Comparison of ENCODE assay signal across 11 mouse cellular contexts in the genomic region with DNA sequence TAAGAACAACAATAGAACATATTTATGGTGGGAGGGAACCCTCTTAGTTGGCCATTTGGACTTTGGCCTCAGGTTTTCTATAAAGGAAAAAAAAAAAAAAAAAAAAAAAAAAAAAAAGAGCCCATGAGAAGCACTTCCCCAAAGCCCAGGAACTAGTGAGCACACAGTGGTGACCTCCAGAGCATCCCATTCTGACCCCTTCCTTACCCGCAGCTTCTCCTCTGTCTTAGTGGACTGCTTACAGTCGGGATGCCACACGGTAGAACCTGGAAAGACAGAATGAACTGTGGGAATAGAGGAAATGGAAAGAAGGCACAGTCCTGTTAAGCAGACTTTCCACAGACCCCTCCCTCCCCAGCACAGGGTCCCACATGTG.
DNase-seq lines count a peak whose midpoint lies in the region; ATAC-seq and TF ChIP-seq lines count a peak whose summit lies in the region.
"Had no signal": no experiment of that assay in that cellular context is flagged by ENCODE, and none has a peak within 500 bp of the region (broad histone marks: within the 10 kb centered on the region; RNA-seq: fewer than 3 reads in every experiment).

No protein-coding gene starts in this region.

- H3K27ac ChIP-seq in heart, embryonic 14.5 days (replicated peaks in 1 of 2; ENCODE audit: control insufficient read depth in 1 of 2, insufficient read depth in 1 of 2, low read depth in 2 of 2, low read length in 2 of 2): peak overlapping the region; percentile 37 to 57; a peak in 2 of 4 replicates
- peak overlapping the region; percentile 40; the same call in 1 of the 2 replicates for H3K27ac ChIP-seq in lung, embryonic 16.5 days (ENCODE audit: low read length)
- H3K27ac ChIP-seq in olfactory bulb, adult 2 months (ENCODE audit: insufficient read depth, low read depth, low read length): peak overlapping the region; percentile 13; the same call in 1 of the 2 replicates
- H3K27ac ChIP-seq in midbrain, embryonic 11.5 days (ENCODE audit: low read depth, low read length): no peak overlapping the region
- H3K27ac ChIP-seq: hindbrain, embryonic 10.5 days; liver, embryonic 14.5 days had no signal

- no peaks in the 10 kb centered on the region for H3K27me3 ChIP-seq in heart, embryonic 14.5 days (ENCODE audit: control insufficient read depth, insufficient read depth, low read length)
- H3K27me3 ChIP-seq in lung, embryonic 16.5 days (ENCODE audit: control insufficient read depth, insufficient read depth, low read depth, low read length): no peaks in the 10 kb centered on the region
- no peaks in the 10 kb centered on the region for H3K27me3 ChIP-seq in midbrain, embryonic 11.5 days (ENCODE audit: control insufficient read depth, insufficient read depth, low read length)

- H3K9ac ChIP-seq in heart, embryonic 14.5 days (ENCODE audit: low read length): no peak overlapping the region
- H3K9ac ChIP-seq in lung, embryonic 16.5 days (ENCODE audit: low read length): no peak overlapping the region
- no peak overlapping the region for H3K9ac ChIP-seq in midbrain, embryonic 11.5 days (ENCODE audit: low read length)
- H3K9ac ChIP-seq: liver, embryonic 14.5 days had no signal

- H3K4me1 ChIP-seq in heart, embryonic 14.5 days (ENCODE audit: control insufficient read depth in 2 of 2, insufficient read depth in 2 of 2, low read length in 2 of 2): peaks cover 6 to 21% of the 10 kb centered on the region in 2 experiments; a peak in 3 of 4 replicates
- peaks cover 8% of the 10 kb centered on the region; the same call in 1 of the 2 replicates for H3K4me1 ChIP-seq in lung, embryonic 16.5 days (replicated peaks; ENCODE audit: control insufficient read depth, insufficient read depth, low read length)
- H3K4me1 ChIP-seq in olfactory bulb, adult 2 months (ENCODE audit: control insufficient read depth, insufficient read depth, low read length): peaks cover 41% of the 10 kb centered on the region
- H3K4me1 ChIP-seq in midbrain, embryonic 11.5 days (ENCODE audit: control insufficient read depth, insufficient read depth, low read length): peaks cover 16% of the 10 kb centered on the region

- H3K4me3 ChIP-seq in heart, embryonic 14.5 days (ENCODE audit: control insufficient read depth in 1 of 2, insufficient read depth in 1 of 2, low read depth in 1 of 2, low read length in 2 of 2): no peak overlapping the region
- H3K4me3 ChIP-seq in lung, embryonic 16.5 days (ENCODE audit: low read length): no peak overlapping the region
- H3K4me3 ChIP-seq in olfactory bulb, adult 2 months (ENCODE audit: insufficient read depth, low read depth, low read length): no peak overlapping the region
- H3K4me3 ChIP-seq in midbrain, embryonic 11.5 days (ENCODE audit: low read depth, low read length): no peak overlapping the region
- H3K4me3 ChIP-seq: hindbrain, embryonic 10.5 days had no signal

- H3K4me2 ChIP-seq in heart, embryonic 14.5 days (ENCODE audit: low read length): no peak overlapping the region
- no peak overlapping the region for H3K4me2 ChIP-seq in lung, embryonic 16.5 days (ENCODE audit: low read depth, low read length)
- H3K4me2 ChIP-seq in midbrain, embryonic 11.5 days: no peak overlapping the region

- no peak for TF ChIP-seq POLR2A in olfactory bulb, adult 2 months (IDR thresholded peaks at IDR 0.05; ENCODE audit: insufficient read depth, low read depth, low read length)

- peaks cover 34% of the 10 kb centered on the region for H3K36me3 ChIP-seq in heart, embryonic 14.5 days (ENCODE audit: control insufficient read depth, insufficient read depth, low read length)
- no peaks in the 10 kb centered on the region for H3K36me3 ChIP-seq in lung, embryonic 16.5 days (ENCODE audit: control insufficient read depth, insufficient read depth, low read length)
- no peaks in the 10 kb centered on the region for H3K36me3 ChIP-seq in midbrain, embryonic 11.5 days (ENCODE audit: control insufficient read depth, insufficient read depth, low read length)
- H3K36me3 ChIP-seq: hindbrain, embryonic 10.5 days had no signal

- TF ChIP-seq CTCF in olfactory bulb, adult 2 months (IDR thresholded peaks at IDR 0.05; ENCODE audit: insufficient read depth, low read depth, low read length): no peak

- H3K9me3 ChIP-seq in heart, embryonic 14.5 days (ENCODE audit: control insufficient read depth, low read length): no peaks in the 10 kb centered on the region
- no peaks in the 10 kb centered on the region for H3K9me3 ChIP-seq in lung, embryonic 16.5 days (ENCODE audit: control insufficient read depth, low read length)
- H3K9me3 ChIP-seq in midbrain, embryonic 11.5 days (ENCODE audit: control insufficient read depth, low read length): no peaks in the 10 kb centered on the region
- H3K9me3 ChIP-seq: hindbrain, embryonic 10.5 days had no signal

- no peak for DNase-seq in heart, postnatal 4 days
- DNase-seq in lung, postnatal 36 days: no peak
- no peak for DNase-seq in adrenal gland, adult (ENCODE audit: inconsistent age in 2 of 2, low spot score in 1 of 2)
- no peak for DNase-seq in midbrain, embryonic 11.5 days (ENCODE audit: low spot score, missing footprints)
- DNase-seq: thymus, postnatal 4 days had no signal

- 82% methylated on average over 3 of the region's 3 CpGs for WGBS in heart, embryonic 14.5 days
- WGBS in lung, embryonic 16.5 days: 90% methylated on average over 3 of the region's 3 CpGs
- whole genome bisulfite sequencing in olfactory bulb, adult 2 months: 87% methylated on average over 3 of the region's 3 CpGs
- 89% methylated on average over 3 of the region's 3 CpGs for WGBS in midbrain, embryonic 11.5 days

- no peak for ATAC-seq in heart, embryonic 14.5 days (ENCODE audit: insufficient number of reproducible peaks, insufficient read depth, low FRiP score, low read depth)
- no peak for ATAC-seq in lung, embryonic 16.5 days (ENCODE audit: low read depth)
- ATAC-seq in granulocyte monocyte progenitor cell, adult 5-6 weeks (replicated peaks; ENCODE audit: poor library complexity, severe bottlenecking): peak; percentile 72
- ATAC-seq in midbrain, embryonic 11.5 days (ENCODE audit: low FRiP score): no peak
